Mouse (Mus musculus) midbrain, embryonic 14.5 days (tissue): ENCODE data around the gene Gm20517. TPM values are rescaled to one million over a fixed set of nuclear protein-coding genes. Genes with fewer than 3 reads are reported as not detected.
A peak's percentile ranks its signal among the peaks of the same experiment; 100 is the strongest.

Source experiments
- ATAC-seq: fragments of 200-750 bp; cut with Nextera tagmentation; 2 replicates; pipeline ENCODE4 v1.8.0; 2017; ENCODE audit warnings: moderate number of reproducible peaks, moderate library complexity; ENCODE audit not compliant: low FRiP score, low TSS enrichment
- DNase-seq: peaks from one replicate; pipeline ENCODE4 v3.0.0-alpha.2; 2015
- H3K27ac ChIP-seq: fragments of 300-500 bp; sonication (generic); replicated peaks from 2 replicates; pipeline ENCODE4 v1.5.1; 2014; ENCODE audit warnings: mild to moderate bottlenecking, low read depth, low read length, moderate library complexity
- H3K27me3 ChIP-seq: fragments of 300-500 bp; sonication (generic); 2 replicates; pipeline ENCODE4 v1.6.1; 2014; ENCODE audit warnings: low read length, control low read depth, mixed read lengths; ENCODE audit not compliant: control insufficient read depth, insufficient read depth
- H3K36me3 ChIP-seq: fragments of 300-500 bp; sonication (generic); 2 replicates; pipeline ENCODE4 v1.6.1; 2014; ENCODE audit warnings: low read length, control low read depth; ENCODE audit not compliant: control insufficient read depth, insufficient read depth
- H3K4me1 ChIP-seq: fragments of 300-500 bp; sonication (generic); 2 replicates; pipeline ENCODE4 v1.6.1; 2014; ENCODE audit warnings: mild to moderate bottlenecking, antibody characterized with exemption, low read length, control low read depth; ENCODE audit not compliant: control insufficient read depth, insufficient read depth
- H3K4me2 ChIP-seq: fragments of 300-500 bp; sonication (generic); 2 replicates; pipeline ENCODE4 v1.6.1; 2014; ENCODE audit warnings: mild to moderate bottlenecking, low read length, moderate library complexity
- H3K4me3 ChIP-seq: fragments of 300-500 bp; sonication (generic); replicated peaks from 2 replicates; pipeline ENCODE4 v1.5.1; 2014; ENCODE audit warnings: low read depth, low read length
- H3K9ac ChIP-seq: fragments of 300-500 bp; sonication (generic); replicated peaks from 2 replicates; pipeline ENCODE4 v1.6.1; 2014; ENCODE audit warnings: mild to moderate bottlenecking, low read length, moderate library complexity
- H3K9me3 ChIP-seq: fragments of 300-500 bp; sonication (generic); 2 replicates; pipeline ENCODE4 v1.6.1; 2016; ENCODE audit warnings: low read length, control low read depth, mixed read lengths; ENCODE audit not compliant: control insufficient read depth
- WGBS: fragments of 180-500 bp; shearing (Covaris S2); extraction: QIAGEN DNeasy Blood & Tissue Kit; methylation state at CpG from one replicate; pipeline ENCODE4 v1.1.7; 2014; 5-methylcytosine and 5-hydroxymethylcytosine counted together
- polyA plus RNA-seq: library from polyadenylated mRNA; unstranded; fragments of >200 nt; fragmentation: Nextera tagmentation; extraction: Ambion mirVana; gene quantifications from 2 replicates; pipeline ENCODE4 v1.2.1, GENCODE M21; 2014

The Gm20517 gene
- 3.1 and 3.2 TPM in 2 replicates for polyA plus RNA-seq

- peak; percentile 95 for ATAC-seq
- peak; percentile 99 for DNase-seq
- H3K4me1 ChIP-seq: peaks cover 23% of the 10 kb centered on the region
- peak within 1 kb of the TSS; percentile 91 for H3K4me2 ChIP-seq
- no peaks in the 10 kb centered on the region for H3K27me3 ChIP-seq
- WGBS: under 1% methylated on average over 59 of the region's 59 CpGs
- H3K36me3 ChIP-seq: peaks cover 29% of the 10 kb centered on the region
- peak within 1 kb of the TSS; percentile 79 for H3K27ac ChIP-seq
- H3K4me3 ChIP-seq: peak within 1 kb of the TSS; percentile 87
- peak within 1 kb of the TSS; percentile 75 for H3K9ac ChIP-seq
- no peaks in the 10 kb centered on the region for H3K9me3 ChIP-seq
Observed at GRCm38 (mm10) chr17:47610849-47611660, at the start of gene Gm20517, which contains the start of the genes Bysl and Med20. Gene Gm20517, plus strand, starts transcription at chr17:47611589. Gene Bysl, minus strand, starts transcription at chr17:47611492. Gene Med20, plus strand, starts transcription at chr17:47611582.

- Histone ChIP-seq H3K36me3 (no peaks in the 10 kb centered on the region), H3K9ac (no peak overlapping the region), H3K4me3 (no peak overlapping the region), H3K4me1 (no peaks in the 10 kb centered on the region), H3K27ac (no peak overlapping the region), H3K4me2 (no peak overlapping the region), H3K27me3 (no peaks in the 10 kb centered on the region), H3K9me3 (no peaks in the 10 kb centered on the region)
- DNase-seq (no peak), ATAC-seq (no peak)
- WGBS: 82% methylated on average over 6 of the region's 6 CpGs
Observed at GRCm38 (mm10) chr17:47562875-47563274, 48.5 kb upstream of the Gm20517 start.

DNA sequence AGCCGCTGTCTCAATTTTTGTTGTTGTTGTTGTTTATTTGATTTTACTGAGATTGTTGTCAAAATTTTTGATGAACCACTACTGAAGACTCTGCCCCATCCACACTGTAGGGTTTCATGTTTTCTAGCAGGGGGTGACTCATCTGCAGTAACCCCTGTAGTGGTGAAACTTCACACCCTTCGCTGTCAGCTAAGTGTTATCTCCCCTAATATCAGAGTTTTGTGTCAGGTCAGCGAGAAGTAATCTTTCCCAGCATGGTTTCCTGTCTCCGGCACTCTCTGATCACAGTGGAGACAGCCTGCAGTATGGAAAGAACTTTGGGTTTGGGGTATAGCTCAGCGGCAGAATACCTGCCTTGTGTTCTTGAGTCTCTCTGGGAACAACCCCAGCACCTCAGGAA, 46.8 kb upstream of the Gm20517 start:
- Histone ChIP-seq H3K4me3 (no peak overlapping the region), H3K9ac (no peak overlapping the region), H3K9me3 (no peaks in the 10 kb centered on the region), H3K27ac (no peak overlapping the region), H3K27me3 (no peaks in the 10 kb centered on the region), H3K4me1 (no peaks in the 10 kb centered on the region), H3K36me3 (no peaks in the 10 kb centered on the region), H3K4me2 (no peak overlapping the region)
- 93% methylated on average over 5 of the region's 5 CpGs for WGBS
- ATAC-seq: no peak
- no peak for DNase-seq

- Histone ChIP-seq H3K9me3 (no peaks in the 10 kb centered on the region), H3K27me3 (no peaks in the 10 kb centered on the region), H3K4me2 (no peak overlapping the region), H3K4me3 (no peak overlapping the region), H3K4me1 (no peaks in the 10 kb centered on the region), H3K9ac (no peak overlapping the region), H3K36me3 (no peaks in the 10 kb centered on the region), H3K27ac (no peak overlapping the region)
- WGBS: 6% methylated on average over 2 of the region's 2 CpGs
- ATAC-seq: peak; percentile 57
- peak; percentile 9 for DNase-seq
Observed at GRCm38 (mm10) chr17:47566133-47566532, 45.3 kb upstream of the Gm20517 start.

GRCm38 (mm10) chr17:47567271-47567670, 44.1 kb upstream of the Gm20517 start:
- ATAC-seq: no peak
- H3K4me3 ChIP-seq: no peak overlapping the region
- no peak for DNase-seq
- no peaks in the 10 kb centered on the region for H3K36me3 ChIP-seq
- WGBS: 93% methylated on average over 3 of the region's 3 CpGs
- no peaks in the 10 kb centered on the region for H3K27me3 ChIP-seq
- H3K4me2 ChIP-seq: no peak overlapping the region
- no peak overlapping the region for H3K9ac ChIP-seq
- no peak overlapping the region for H3K27ac ChIP-seq
- no peaks in the 10 kb centered on the region for H3K4me1 ChIP-seq
- no peaks in the 10 kb centered on the region for H3K9me3 ChIP-seq

GRCm38 (mm10) chr17:47568389-47568788, 43.0 kb upstream of the Gm20517 start:
- no peaks in the 10 kb centered on the region for H3K36me3 ChIP-seq
- H3K9me3 ChIP-seq: no peaks in the 10 kb centered on the region
- DNase-seq (no peak), ATAC-seq (no peak)
- WGBS: 93% methylated on average over 3 of the region's 3 CpGs
- H3K9ac ChIP-seq: no peak overlapping the region
- no peak overlapping the region for H3K4me2 ChIP-seq
- no peak overlapping the region for H3K4me3 ChIP-seq
- no peaks in the 10 kb centered on the region for H3K4me1 ChIP-seq
- H3K27ac ChIP-seq: no peak overlapping the region
- no peaks in the 10 kb centered on the region for H3K27me3 ChIP-seq

DNA sequence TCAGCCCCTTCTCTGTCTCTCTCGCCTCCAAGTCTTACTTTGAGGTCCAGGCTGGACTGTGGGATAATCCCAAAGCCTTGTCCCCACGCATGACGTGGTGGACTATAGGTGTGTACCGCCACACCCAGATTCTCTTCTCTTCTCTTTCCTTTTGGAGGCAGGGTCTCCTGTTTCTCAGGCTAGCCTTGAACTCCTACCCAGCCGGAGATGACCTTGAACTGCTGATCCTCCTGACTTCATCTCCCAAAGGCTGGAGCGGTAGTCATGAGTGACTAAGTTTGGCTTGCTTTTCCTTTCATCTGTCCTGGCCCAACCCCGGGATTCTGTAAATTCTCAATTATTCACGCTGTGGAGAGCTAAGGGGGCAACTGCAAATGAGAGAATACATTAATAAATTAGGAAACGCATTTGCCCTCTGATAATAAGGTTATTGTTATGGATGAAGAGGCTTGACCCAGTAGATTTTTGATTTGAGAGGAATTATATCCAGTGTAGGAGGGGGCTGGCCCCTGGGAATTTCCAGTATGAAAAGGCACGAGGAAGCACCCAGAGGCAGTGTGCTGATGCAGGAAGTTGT, 42.4 kb upstream of the Gm20517 start:
- H3K9me3 ChIP-seq: no peaks in the 10 kb centered on the region
- no peak overlapping the region for H3K4me3 ChIP-seq
- ATAC-seq: no peak; the same call in 1 of the 2 replicates
- H3K4me1 ChIP-seq: no peaks in the 10 kb centered on the region
- H3K27ac ChIP-seq: no peak overlapping the region
- H3K9ac ChIP-seq: no peak overlapping the region
- no peaks in the 10 kb centered on the region for H3K36me3 ChIP-seq
- DNase-seq: peak; percentile 32
- H3K4me2 ChIP-seq: no peak overlapping the region
- 36% methylated on average over 10 of the region's 10 CpGs for WGBS
- no peaks in the 10 kb centered on the region for H3K27me3 ChIP-seq

DNA sequence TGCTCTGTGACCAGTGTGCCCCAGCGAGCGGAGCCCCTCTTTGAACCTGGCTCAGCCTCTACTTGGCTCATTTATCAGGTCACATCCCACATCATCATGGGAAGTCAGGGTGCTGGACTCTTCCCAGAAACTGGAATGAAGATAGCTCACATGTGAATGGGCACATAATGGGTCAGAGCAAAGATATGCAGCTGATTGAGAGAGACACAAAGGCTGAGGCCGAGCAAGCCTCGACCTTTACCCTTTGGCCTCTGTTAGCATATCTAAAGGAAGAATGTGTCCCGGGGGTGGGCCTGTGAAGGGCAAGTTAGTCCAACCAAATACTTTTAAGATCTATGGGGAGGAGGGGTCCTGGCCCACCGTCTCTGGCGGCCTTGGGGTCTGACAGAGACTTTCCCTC, 39.8 kb upstream of the Gm20517 start:
- Histone ChIP-seq H3K9me3 (no peaks in the 10 kb centered on the region), H3K4me3 (no peak overlapping the region), H3K27me3 (no peaks in the 10 kb centered on the region), H3K9ac (no peak overlapping the region), H3K27ac (no peak overlapping the region), H3K4me1 (no peaks in the 10 kb centered on the region), H3K36me3 (no peaks in the 10 kb centered on the region), H3K4me2 (no peak overlapping the region)
- DNase-seq (no peak), ATAC-seq (no peak)
- WGBS: 13% methylated on average over 7 of the region's 7 CpGs

- no peak overlapping the region for H3K27ac ChIP-seq
- no peaks in the 10 kb centered on the region for H3K36me3 ChIP-seq
- H3K4me2 ChIP-seq: no peak overlapping the region
- ATAC-seq (no peak), DNase-seq (no peak)
- H3K4me1 ChIP-seq: no peaks in the 10 kb centered on the region
- no peaks in the 10 kb centered on the region for H3K27me3 ChIP-seq
- no peak overlapping the region for H3K4me3 ChIP-seq
- no peaks in the 10 kb centered on the region for H3K9me3 ChIP-seq
- no peak overlapping the region for H3K9ac ChIP-seq
Observed at GRCm38 (mm10) chr17:47572436-47572835, 39.0 kb upstream of the Gm20517 start.
